Mouse (Mus musculus) cortical plate, adult 2 months (tissue): ENCODE data around the gene Hist1h4m. TPM values are rescaled to one million over a fixed set of nuclear protein-coding genes. Genes with fewer than 3 reads are reported as not detected.

Experiments used
- H3K27ac ChIP-seq: fragments of 200-500 bp; 2 replicates; pipeline ENCODE4 v1.5.1; 2012; ENCODE audit warnings: low read length, control low read depth, inconsistent platforms; ENCODE audit not compliant: insufficient read depth
- H3K4me1 ChIP-seq: fragments of 200-500 bp; 2 replicates; pipeline ENCODE4 v1.6.1; 2011; ENCODE audit warnings: low read length; ENCODE audit not compliant: control insufficient read depth, insufficient read depth
- H3K4me3 ChIP-seq: fragments of 200-500 bp; 2 replicates; pipeline ENCODE4 v1.5.1; 2011; ENCODE audit warnings: mild to moderate bottlenecking, low read length, control low read depth; ENCODE audit not compliant: insufficient read depth
- CTCF ChIP-seq: fragments of 200-500 bp; IDR thresholded peaks from 2 replicates; pipeline ENCODE4 v1.5.1; 2011; ENCODE audit warnings: mild to moderate bottlenecking, control low read depth, low read length; ENCODE audit not compliant: insufficient read depth; ENCODE audit errors: extremely low read depth
- POLR2A ChIP-seq: fragments of 200-500 bp; IDR thresholded peaks from 2 replicates; pipeline ENCODE4 v1.6.1; 2011; ENCODE audit warnings: mild to moderate bottlenecking, low read length, control low read depth; ENCODE audit not compliant: insufficient read depth; ENCODE audit errors: extremely low read depth
- polyA plus RNA-seq: library from polyadenylated mRNA; depleted of rRNA; stranded (reverse); fragments of >200 nt; gene quantifications from 2 replicates; pipeline ENCODE4 v1.2.3, GENCODE M21; 2012; rRNA removed

The Hist1h4m gene
- polyA plus RNA-seq, 1 experiment: not detected

DNA sequence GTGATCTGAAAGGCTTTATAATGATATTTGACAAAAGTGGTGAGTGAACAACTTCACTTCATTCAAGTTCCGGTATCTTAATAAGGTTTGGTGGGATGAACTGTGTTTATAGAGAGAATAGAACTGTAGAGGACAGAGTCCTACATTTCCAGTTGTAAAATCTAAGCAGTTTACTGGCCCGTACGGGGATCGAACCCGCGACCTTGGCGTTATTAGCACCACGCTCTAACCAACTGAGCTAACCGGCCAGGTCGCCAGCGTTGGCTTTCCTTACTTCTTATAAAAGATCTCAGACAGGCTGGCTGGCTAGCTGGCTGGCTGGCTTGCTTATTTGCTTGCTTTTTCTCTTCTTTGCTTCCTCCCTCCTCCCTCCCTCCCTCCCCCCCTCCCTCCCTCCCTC lies 43.6 kb downstream of the Hist1h4m start:
- Histone ChIP-seq H3K4me1 (no peaks in the 10 kb centered on the region), H3K27ac (no peak overlapping the region), H3K4me3 (peak overlapping the region; percentile 72)
- TF ChIP-seq CTCF (no peak), POLR2A (no peak)

DNA sequence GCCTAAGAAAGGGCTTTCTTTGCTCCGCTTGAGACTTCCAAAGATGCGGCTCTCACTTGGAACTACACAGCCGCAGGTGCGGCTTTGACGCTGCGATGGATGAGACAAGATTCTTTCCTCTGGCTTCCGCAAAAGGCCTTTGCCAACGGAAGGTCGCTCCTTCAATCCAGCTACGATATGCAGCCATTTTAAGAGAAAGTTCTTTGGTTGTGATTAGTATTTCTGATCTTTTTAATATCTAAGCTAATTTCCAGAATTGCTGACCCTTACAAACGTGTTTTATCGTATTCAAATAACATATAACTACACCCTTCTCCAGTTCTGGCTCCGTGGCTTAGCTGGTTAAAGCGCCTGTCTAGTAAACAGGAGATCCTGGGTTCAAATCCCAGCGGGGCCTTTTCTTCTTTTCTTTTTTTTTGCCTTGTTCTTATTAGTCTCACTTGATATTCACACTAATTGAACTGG lies 44.2 kb downstream of the Hist1h4m start:
- TF ChIP-seq CTCF: no peak
- no peak for TF ChIP-seq POLR2A
- no peak overlapping the region for H3K27ac ChIP-seq
- no peaks in the 10 kb centered on the region for H3K4me1 ChIP-seq
- H3K4me3 ChIP-seq: peak overlapping the region; percentile 72

DNA sequence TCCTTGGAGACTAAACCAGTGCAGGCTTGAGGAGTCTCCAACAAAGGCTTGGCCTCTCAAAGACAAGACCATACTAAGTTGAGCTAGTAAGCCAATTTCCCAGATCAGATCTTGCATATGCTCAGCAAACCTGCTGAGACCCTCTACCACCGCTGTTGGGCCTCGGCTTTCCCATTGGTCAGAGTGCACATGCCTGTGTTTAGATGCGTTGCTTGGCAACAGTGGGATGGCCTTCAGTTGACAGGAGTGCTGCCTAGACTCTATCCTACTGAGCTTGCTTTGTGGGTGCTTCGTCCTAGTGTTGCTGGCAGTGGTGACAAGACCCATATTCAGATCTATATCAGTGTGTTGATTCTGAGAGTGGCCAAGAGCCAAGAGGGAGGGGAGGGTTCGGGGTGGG lies 50.1 kb downstream of the Hist1h4m start:
- Histone ChIP-seq H3K4me1 (no peaks in the 10 kb centered on the region), H3K4me3 (no peak overlapping the region), H3K27ac (no peak overlapping the region)
- TF ChIP-seq POLR2A: no peak
- TF ChIP-seq CTCF: no peak

Other genes starting within 250 kb of the Hist1h4m start
- not detected in 2 replicates for gene Olfr1364, start 230.0 kb upstream of the Hist1h4m start, polyA plus RNA-seq
- gene Olfr1362, start 197.7 kb upstream of the Hist1h4m start, polyA plus RNA-seq: not detected in 2 replicates
- 0.06 TPM in 1 of 2 replicates, not detected in the other for gene Olfr11, start 169.2 kb upstream of the Hist1h4m start, polyA plus RNA-seq
- gene Olfr1361, start 148.4 kb upstream of the Hist1h4m start, polyA plus RNA-seq: not detected in 2 replicates
- not detected in 2 replicates for gene Olfr1360, start 134.3 kb upstream of the Hist1h4m start, polyA plus RNA-seq
- gene Olfr1359, start 113.6 kb upstream of the Hist1h4m start, polyA plus RNA-seq: not detected in 2 replicates
- 1.2 TPM in 1 of 2 replicates, not detected in the other for gene Hist1h2bl, start 95.6 kb upstream of the Hist1h4m start, polyA plus RNA-seq
- gene Hist1h2ai, start 95.3 kb upstream of the Hist1h4m start, polyA plus RNA-seq: 1.5 and 1.7 TPM in 2 replicates
- gene Hist1h3h, start 94.1 kb upstream of the Hist1h4m start, polyA plus RNA-seq: 0.91 and 3.1 TPM in 2 replicates
- gene Hist1h2bm, start 89.7 kb upstream of the Hist1h4m start, polyA plus RNA-seq: 0.77 TPM in 1 of 2 replicates, not detected in the other
- gene Hist1h4j, start 76.7 kb upstream of the Hist1h4m start, polyA plus RNA-seq: 2.3 and 2.4 TPM in 2 replicates
- gene Hist1h4k, start 61.2 kb upstream of the Hist1h4m start, polyA plus RNA-seq: 11.0 and 14.4 TPM in 2 replicates
- 0.70 and 1.7 TPM in 2 replicates for gene Hist1h2ak, start 57.9 kb upstream of the Hist1h4m start, polyA plus RNA-seq
- 2.0 and 2.7 TPM in 2 replicates for gene Hist1h2bn, start 57.6 kb upstream of the Hist1h4m start, polyA plus RNA-seq
- gene Hist1h1b, start 31.1 kb upstream of the Hist1h4m start, polyA plus RNA-seq: 0.21 and 0.25 TPM in 2 replicates
- 1.3 and 3.1 TPM in 2 replicates for gene Hist1h3i, start 28.4 kb upstream of the Hist1h4m start, polyA plus RNA-seq
- gene Hist1h2an, start 24.5 kb upstream of the Hist1h4m start, polyA plus RNA-seq: not detected in 2 replicates
- 0.26 and 0.63 TPM in 2 replicates for gene Hist1h2bp, start 24.3 kb upstream of the Hist1h4m start, polyA plus RNA-seq
- 1.2 and 1.7 TPM in 2 replicates for gene Hist1h2bq, start 1.5 kb upstream of the Hist1h4m start, polyA plus RNA-seq
- gene Hist1h2ao, start 1.3 kb upstream of the Hist1h4m start, polyA plus RNA-seq: not detected in 2 replicates
- 11.0 and 23.0 TPM in 2 replicates for gene Hist1h4n, start 20.4 kb downstream of the Hist1h4m start, polyA plus RNA-seq
- gene Hist1h2ap, start 21.8 kb downstream of the Hist1h4m start, polyA plus RNA-seq: 2.4 and 3.5 TPM in 2 replicates
- gene Hist1h2br, start 22.0 kb downstream of the Hist1h4m start, polyA plus RNA-seq: 0.34 and 0.92 TPM in 2 replicates
- gene Zfp184, start 133.3 kb downstream of the Hist1h4m start, polyA plus RNA-seq: 2.2 and 2.3 TPM in 2 replicates
- 0.04 TPM in 1 of 2 replicates, not detected in the other for gene Pom121l2, start 169.4 kb downstream of the Hist1h4m start, polyA plus RNA-seq
- 1.9 and 2.5 TPM in 2 replicates for gene Prss16, start 198.0 kb downstream of the Hist1h4m start, polyA plus RNA-seq
- 0.75 TPM in 1 of 2 replicates, not detected in the other for gene Hist1h2ah, start 223.8 kb downstream of the Hist1h4m start, polyA plus RNA-seq
- gene Hist1h2bk, start 224.1 kb downstream of the Hist1h4m start, polyA plus RNA-seq: 0.50 and 0.64 TPM in 2 replicates
- gene Hist1h4i, start 229.6 kb downstream of the Hist1h4m start, polyA plus RNA-seq: 5.7 and 7.9 TPM in 2 replicates
- gene Hist1h2ag, start 231.2 kb downstream of the Hist1h4m start, polyA plus RNA-seq: 0.63 and 1.1 TPM in 2 replicates
- gene Hist1h2bj, start 231.5 kb downstream of the Hist1h4m start, polyA plus RNA-seq: 0.64 and 0.69 TPM in 2 replicates